Comparison of ENCODE assay signal across 17 mouse cellular contexts in the genomic region with DNA sequence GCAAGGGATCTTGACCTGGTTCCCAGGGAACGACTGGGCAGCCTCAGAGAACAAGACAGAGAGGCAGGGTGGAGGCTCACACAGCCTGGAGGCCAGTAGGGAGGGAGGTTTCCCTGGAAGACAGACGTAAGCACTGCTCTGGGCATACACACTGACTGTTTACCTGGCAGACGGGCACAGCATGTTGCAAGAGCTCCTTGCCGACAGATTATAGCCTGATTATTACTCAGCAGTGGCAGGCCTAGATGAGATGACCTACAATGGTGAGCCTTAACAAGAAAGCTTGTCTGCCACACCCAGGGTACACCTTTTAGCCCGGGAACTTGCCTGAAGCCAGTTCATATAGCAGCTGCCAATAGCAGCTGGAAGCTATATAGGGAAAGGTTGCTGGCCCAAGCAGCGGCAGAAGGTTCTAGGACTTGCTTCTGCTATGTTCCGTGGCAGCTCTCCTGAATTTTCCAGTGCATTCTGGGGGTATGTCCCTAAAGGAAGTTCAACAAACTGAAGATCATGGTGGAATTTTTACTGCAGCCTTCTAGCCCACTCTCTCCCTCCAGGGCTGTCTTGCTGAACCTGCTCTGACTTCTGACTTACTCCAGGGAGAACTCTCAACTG.
DNase-seq lines count a peak whose midpoint lies in the region; ATAC-seq and TF ChIP-seq lines count a peak whose summit lies in the region.
"Had no signal": no experiment of that assay in that cellular context is flagged by ENCODE, and none has a peak within 500 bp of the region (broad histone marks: within the 10 kb centered on the region; RNA-seq: fewer than 3 reads in every experiment).

No protein-coding gene starts in this region.

- WGBS in cerebellum, adult 2 months = 41% methylated on average over 7 of the region's 7 CpGs
- 75% methylated on average over 7 of the region's 7 CpGs for WGBS in intestine, embryonic 15.5 days
- WGBS in hindbrain, embryonic 12.5 days = 87% methylated on average over 7 of the region's 7 CpGs

- H3K4me3 ChIP-seq in cerebellum, adult 2 months (replicated peaks; ENCODE audit: insufficient read depth, low read depth, low read length) = no peak overlapping the region
- H3K4me3 ChIP-seq in intestine, embryonic 15.5 days (replicated peaks) = no peak overlapping the region
- H3K4me3 ChIP-seq in hindbrain, embryonic 12.5 days = no peak overlapping the region
- H3K4me3 ChIP-seq: left cerebral cortex, adult 2 months; liver, embryonic 15.5 days; neural tube, embryonic 15.5 days had no signal

- H3K27me3 ChIP-seq in cerebellum, adult 2 months (ENCODE audit: control insufficient read depth, insufficient read depth, low read length) = no peaks in the 10 kb centered on the region; the same call in 1 of the 2 replicates
- no peaks in the 10 kb centered on the region for H3K27me3 ChIP-seq in intestine, embryonic 15.5 days (replicated peaks)
- no peaks in the 10 kb centered on the region for H3K27me3 ChIP-seq in hindbrain, embryonic 12.5 days
- H3K27me3 ChIP-seq: liver, embryonic 15.5 days; neural tube, embryonic 15.5 days had no signal

- no peaks in the 10 kb centered on the region for H3K4me1 ChIP-seq in cerebellum, adult 2 months (ENCODE audit: control insufficient read depth, insufficient read depth, low read length)
- 0 out of 2 replicates have a peak, but pooled peaks cover 2% of the 10 kb centered on the region for H3K4me1 ChIP-seq in intestine, embryonic 15.5 days (replicated peaks)
- no peaks in the 10 kb centered on the region for H3K4me1 ChIP-seq in hindbrain, embryonic 12.5 days
- H3K4me1 ChIP-seq: liver, embryonic 15.5 days; neural tube, embryonic 15.5 days had no signal

- ATAC-seq in intestine, embryonic 15.5 days = peak; percentile 67
- ATAC-seq in hindbrain, embryonic 12.5 days (ENCODE audit: low FRiP score) = no peak

- no peaks in the 10 kb centered on the region for H3K36me3 ChIP-seq in intestine, embryonic 15.5 days
- H3K36me3 ChIP-seq in hindbrain, embryonic 12.5 days = no peaks in the 10 kb centered on the region
- H3K36me3 ChIP-seq: liver, embryonic 15.5 days; neural tube, embryonic 15.5 days had no signal

- no peak overlapping the region for H3K27ac ChIP-seq in cerebellum, adult 2 months (ENCODE audit: insufficient read depth, low read length)
- H3K27ac ChIP-seq in intestine, embryonic 15.5 days = no peak overlapping the region
- H3K27ac ChIP-seq in hindbrain, embryonic 12.5 days = no peak overlapping the region
- H3K27ac ChIP-seq: left cerebral cortex, adult 2 months; liver, embryonic 15.5 days; neural tube, embryonic 15.5 days had no signal

- TF ChIP-seq CTCF in cerebellum, adult 2 months (IDR thresholded peaks at IDR 0.05; ENCODE audit: borderline replicate concordance, insufficient read depth, low read depth, low read length) = no peak

- H3K9ac ChIP-seq in intestine, embryonic 15.5 days = no peak overlapping the region
- no peak overlapping the region for H3K9ac ChIP-seq in hindbrain, embryonic 12.5 days
- H3K9ac ChIP-seq: liver, embryonic 15.5 days; neural tube, embryonic 15.5 days had no signal

- no peak for TF ChIP-seq POLR2A in cerebellum, adult 2 months (IDR thresholded peaks at IDR 0.05; ENCODE audit: borderline replicate concordance, insufficient read depth, low read length)

- H3K4me2 ChIP-seq in intestine, embryonic 15.5 days (replicated peaks) = no peak overlapping the region
- H3K4me2 ChIP-seq in hindbrain, embryonic 12.5 days (replicated peaks) = no peak overlapping the region
- H3K4me2 ChIP-seq: heart, embryonic 11.5 days; liver, embryonic 15.5 days; midbrain, embryonic 11.5 days; neural tube, embryonic 15.5 days had no signal

- DNase-seq in cerebellum, adult 2 months = peak; percentile 32 to 65
- DNase-seq in cerebellum, adult 8-10 months = no peak
- peak; percentile 43 for DNase-seq in urinary bladder, postnatal 14 days (ENCODE audit: low spot score)
- DNase-seq in urinary bladder, adult 2 months (ENCODE audit: low spot score) = no peak
- no peak for DNase-seq in spleen, postnatal 4 days (ENCODE audit: low spot score in 2 of 2)
- DNase-seq: B cell, adult 2 months; gastrocnemius, postnatal 10 days; heart, postnatal 36 days; lung, postnatal 4 days; retina, postnatal 1 day had no signal

- H3K9me3 ChIP-seq in intestine, embryonic 15.5 days = no peaks in the 10 kb centered on the region
- H3K9me3 ChIP-seq in hindbrain, embryonic 12.5 days (replicated peaks) = no peaks in the 10 kb centered on the region
- H3K9me3 ChIP-seq: liver, embryonic 15.5 days; neural tube, embryonic 15.5 days had no signal

Comparison
In these comparisons a context has a peak if more than half of its experiments do, and no peak if none do; other contexts are left out.
1. DNase-seq: peak in cerebellum, adult 2 months (2 of 2) and urinary bladder, postnatal 14 days (single experiment); none in cerebellum, adult 8-10 months (single experiment), urinary bladder, adult 2 months (single experiment) and spleen, postnatal 4 days (0 of 2).